Mouse (Mus musculus) spleen, embryonic (tissue): ENCODE measurements at regions not wholly inside any gene's neighbourhood (a gene's known extent, or its start where the extent isn't known, plus 50 kb on each side); places are given as distances from the start of the nearest gene placed in this dataset.

ENCODE experiments used
- CTCF ChIA-PET: fragments of 350-600 bp; sonication (Branson Sonifier 250); formaldehyde crosslinking; loops from one replicate; lab custom pipeline; 2022; lab: Charles Lee

DNA sequence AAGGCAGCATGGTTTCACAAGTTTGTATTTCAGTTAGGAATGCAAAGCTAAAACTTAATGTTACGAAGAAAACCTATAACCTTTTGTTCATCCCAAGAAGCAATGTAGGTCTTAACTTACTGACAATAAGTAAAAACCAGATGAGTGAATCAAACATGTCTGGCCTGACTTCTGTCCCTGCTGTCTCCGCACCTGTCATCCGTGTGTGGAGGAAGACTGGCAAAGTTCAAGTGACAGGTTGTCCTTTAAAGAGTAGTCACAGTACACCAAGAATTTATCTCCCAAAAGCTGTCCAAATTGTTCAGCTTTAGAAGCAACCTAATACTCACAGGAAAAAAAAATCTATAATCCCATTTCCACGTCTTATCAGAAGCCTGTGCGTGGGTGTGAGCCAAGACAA, 146.3 kb upstream of the Gm10181 start:
- CTCF ChIA-PET: no interaction called here

DNA sequence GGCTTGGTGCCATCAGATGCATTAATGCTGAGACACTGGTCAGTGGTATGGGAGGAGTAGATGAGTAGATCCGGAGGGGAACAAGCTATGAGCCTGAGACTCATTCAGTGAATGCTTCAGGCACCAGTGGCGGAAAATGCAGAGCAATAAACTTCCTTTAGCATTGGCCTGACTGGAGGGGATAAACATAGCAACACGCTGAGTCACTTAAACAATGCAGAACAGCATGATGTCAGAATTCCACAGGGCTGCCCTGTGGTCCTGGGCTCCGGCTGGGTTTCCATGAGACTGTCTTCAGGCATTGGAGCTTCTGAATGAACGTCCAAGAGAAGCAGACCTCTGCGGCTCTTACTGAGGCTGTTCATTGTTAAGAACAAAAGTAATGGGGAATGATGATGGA, 145.4 kb upstream of the Gm10181 start:
- CTCF ChIA-PET: no interaction called here

DNA sequence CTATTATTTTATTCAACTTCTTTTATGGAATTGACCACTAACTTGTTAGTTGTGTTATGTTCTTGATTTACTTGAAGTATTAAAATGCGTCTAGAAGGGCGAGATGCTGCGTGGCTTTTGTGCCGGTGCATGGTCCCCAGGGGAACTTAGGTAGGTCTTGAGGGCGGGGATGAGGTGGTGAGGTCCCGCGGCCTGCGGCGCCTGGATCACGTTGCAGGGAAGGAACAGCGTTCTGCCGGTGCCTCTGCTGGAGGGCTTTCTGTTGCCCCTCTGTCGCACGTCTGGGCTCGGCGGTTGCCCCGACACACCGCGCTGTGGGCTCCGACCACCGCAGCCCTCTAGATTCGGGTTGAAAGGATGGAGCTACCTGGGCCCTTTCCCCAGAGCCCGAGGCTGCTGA, 136.7 kb upstream of the Gm10181 start:
- CTCF ChIA-PET: no interaction called here

DNA sequence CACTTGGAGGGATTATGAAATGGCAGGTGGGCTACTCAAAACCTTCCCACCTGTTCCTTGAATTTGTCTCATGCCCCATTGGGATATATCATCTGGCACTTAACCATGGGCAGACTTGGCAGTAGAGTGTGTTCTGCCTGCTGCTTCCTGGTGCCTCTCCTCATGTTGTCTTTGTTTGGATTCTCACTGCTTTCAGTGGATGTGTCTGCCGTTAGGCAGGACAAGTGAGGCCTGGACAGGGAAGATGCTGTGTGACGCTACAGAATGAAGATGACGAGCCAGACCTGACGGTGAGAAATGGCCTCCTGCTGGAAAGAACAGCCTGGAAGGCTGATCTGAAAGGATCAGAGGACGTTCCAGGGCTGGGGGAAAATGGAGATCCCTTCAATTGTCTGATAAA, 133.6 kb upstream of the Gm10181 start:
- CTCF ChIA-PET: no interaction called here

DNA sequence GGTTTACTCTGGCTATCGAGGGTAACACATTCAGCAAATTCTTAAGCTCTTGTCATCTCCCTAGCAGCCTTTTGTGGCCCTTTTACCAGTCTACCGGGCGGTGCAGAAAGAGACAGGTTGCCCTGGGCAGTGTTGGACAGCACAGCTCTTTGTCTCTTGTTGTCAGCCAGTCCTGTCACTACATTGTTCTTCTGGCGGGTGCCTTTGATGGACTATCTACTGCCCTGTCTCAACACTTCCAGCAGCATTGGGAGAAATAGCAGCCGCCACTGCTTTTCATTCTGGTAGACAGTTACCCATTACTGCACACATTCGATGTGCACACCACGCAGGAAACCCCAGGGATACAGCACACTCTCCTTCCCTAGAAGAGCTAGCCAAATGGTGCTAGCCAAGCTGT, 132.7 kb upstream of the Gm10181 start:
- CTCF ChIA-PET: no interaction called here

DNA sequence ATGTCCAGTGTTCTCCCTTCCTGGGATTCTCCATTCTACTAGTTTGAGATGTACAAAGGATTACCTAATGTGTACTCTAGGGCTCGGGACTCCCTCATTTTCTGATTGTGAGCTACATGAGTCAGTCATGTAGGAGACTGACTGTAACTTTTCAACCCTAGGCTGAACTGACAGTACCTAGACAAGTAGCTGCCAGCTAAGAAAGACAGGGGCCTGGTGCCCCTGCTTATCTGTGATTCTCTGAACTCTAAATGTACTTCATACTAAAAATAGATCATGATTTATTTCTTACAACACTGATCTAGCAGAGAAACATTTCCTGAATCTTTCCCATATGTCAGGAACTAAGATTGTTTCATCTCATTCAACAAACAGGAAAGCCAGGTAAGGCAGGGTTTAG, 125.9 kb upstream of the Gm10181 start:
- CTCF ChIA-PET: interaction anchor here (0.7 kb wide), 1 partner anchor 664 kb away, joined by 3 read pairs; no protein-coding TSS in a partner anchor

DNA sequence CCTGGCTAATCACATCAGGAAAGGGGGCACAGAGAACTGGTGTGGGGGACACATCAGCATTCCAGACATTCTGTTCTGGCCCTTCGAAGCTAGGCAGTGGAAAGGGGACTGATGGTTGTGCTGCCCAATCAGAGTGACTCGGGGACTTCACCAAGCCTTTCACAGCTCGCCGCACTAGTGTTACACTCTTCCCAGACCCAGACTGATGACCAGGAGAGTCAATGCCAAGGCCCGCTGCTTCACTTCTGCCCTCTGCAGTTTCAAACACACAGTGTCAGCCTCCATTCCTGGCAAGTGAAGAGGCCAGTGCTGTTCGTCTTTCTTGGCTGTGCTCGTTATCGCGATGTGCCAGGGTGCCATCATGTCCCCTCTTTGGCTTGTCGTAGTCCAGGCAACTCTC, 121.7 kb upstream of the Gm10181 start:
- CTCF ChIA-PET: interaction anchor here (0.6 kb wide), 1 partner anchor 1857 kb away, joined by 3 read pairs; no protein-coding TSS in a partner anchor

DNA sequence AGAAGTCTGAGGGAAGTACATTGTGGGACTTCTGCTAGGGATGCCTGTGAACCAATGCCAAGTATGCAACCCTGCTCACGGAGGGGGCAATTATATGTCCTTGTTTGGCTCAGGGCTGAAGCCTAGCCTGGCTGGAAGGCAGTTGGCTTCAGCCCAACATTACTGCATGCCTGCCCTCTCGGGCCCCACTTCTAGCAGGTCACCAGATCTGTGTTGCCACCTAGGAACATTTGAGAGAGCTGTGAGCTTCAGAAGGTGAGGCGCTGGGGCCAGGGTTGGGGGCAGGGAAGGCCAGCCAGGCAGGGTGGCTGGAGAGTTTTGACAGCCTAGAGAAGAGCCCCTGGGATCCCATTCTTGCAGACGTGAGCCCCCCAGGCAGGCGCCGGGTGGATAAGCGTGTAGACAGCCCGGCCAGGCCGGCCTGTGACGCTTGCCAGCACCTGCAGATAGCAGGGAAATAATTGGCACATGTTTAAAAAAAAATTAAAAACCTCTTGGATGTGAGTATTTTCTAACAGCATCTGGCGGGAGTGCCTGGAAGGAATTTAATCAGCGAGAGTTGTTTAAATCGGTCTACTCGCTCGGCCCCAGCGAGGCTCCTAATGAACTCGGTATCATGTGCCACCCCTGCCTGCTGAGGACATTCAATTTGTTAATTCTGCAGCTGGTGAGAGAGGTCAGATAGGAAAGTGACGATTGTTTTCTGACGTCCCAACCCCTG, 115.0 kb upstream of the Gm10181 start:
- CTCF ChIA-PET: no interaction called here

DNA sequence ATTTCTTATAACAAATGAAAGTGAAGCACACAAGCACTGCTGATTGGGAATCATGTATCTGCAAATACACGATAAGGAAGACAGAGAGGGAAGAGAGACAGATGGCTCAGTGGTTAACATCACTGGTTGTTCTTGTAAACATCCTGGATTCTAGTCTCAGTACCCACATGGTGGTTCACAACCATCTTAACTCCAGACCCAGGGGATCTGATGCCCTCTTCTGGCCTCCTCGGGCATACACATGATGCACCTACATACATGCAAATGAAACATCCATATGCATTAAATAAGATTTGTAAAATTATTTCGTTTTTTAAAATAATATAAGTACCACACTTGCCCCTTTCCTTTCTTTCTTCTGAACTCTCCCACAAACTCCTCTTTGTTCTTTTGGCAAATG, 106.4 kb upstream of the Gm10181 start:
- CTCF ChIA-PET: no interaction called here

DNA sequence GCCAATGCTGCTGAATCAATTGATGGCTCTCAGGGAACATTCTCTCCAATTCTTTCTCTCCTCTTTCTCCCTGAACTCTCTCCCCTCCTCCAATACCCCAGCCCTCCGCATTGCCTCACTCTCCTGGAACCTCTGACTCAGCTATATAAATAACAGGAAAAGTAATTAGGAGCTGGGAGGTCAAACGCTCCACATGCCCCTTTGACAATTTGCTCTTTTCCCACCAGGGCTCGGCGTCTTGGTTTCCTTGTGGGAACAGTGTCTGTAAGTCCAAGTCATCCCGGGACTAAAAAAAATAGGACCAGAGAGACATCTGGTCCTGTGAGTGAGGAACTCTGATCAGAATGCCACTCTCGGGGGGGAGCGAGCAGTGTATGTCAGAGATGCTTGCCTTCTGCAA, 94.7 kb upstream of the Gm10181 start:
- CTCF ChIA-PET: no interaction called here

DNA sequence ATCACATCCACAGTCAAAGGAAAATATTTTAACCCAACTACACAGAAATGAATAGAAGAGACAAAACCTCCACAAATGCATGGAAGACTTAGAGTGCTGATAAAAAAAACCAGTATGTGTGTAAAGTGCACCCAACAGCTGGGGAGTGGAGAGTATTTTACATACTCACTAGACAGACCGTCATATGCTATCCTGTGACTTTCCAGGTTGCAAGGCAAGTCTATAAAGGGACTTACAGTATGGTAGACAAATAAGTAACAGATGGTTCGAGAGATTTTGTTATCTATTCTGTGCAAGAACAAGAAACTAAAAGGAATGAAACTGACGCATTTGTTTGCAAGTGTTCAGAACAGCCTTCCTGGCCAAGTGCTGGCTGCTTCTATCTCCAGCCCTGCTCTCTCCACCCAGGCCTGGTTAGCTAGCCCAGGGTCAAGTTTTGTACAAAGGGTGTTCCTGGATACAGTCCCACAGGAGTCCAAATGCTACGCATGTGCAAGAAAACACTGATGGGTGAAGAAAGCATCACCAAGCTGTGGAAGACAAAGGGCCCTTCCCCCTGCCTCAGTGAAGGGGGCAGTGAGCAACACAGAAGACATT, 68.0 kb upstream of the Gm10181 start:
- CTCF ChIA-PET: no interaction called here

DNA sequence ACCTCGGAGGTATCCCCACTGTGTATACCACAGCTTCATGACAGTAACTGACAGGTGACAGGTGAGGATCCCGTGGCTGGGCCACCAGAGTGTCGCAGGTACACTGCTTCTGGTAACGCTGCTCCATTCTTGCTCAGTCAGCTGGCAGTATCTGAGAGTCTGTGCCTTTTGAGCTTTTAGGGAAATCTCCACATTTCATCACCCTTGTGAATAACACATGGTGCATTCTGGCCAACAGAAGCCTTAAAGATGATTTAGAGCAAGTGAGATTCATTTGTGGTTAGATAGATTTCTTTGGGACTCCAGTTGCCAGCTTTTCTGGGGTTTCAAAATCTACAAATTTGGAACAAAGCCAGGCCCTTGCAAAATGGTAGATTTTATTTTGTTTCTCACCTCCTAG, 66.8 kb upstream of the Gm10181 start:
- CTCF ChIA-PET: no interaction called here

DNA sequence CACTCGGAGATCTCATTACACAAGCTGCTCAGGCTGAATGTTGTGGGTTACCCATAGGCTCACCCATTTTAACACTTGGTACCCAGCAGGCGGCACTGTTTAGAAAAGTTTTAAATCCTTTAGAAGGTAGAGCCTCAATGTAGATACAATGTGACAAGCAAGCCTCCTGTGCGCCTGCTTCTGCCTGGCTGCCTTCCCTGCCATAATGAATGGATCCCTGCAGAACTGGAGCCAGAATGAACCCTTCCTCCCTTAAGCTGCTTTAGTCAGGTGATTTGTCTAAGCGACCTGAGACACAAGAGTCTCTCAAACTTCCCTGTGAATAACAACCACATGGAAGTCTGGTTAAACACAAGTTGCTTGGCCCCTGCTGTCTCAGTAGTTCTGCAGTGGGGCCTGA, 64.7 kb upstream of the Gm10181 start:
- CTCF ChIA-PET: no interaction called here

DNA sequence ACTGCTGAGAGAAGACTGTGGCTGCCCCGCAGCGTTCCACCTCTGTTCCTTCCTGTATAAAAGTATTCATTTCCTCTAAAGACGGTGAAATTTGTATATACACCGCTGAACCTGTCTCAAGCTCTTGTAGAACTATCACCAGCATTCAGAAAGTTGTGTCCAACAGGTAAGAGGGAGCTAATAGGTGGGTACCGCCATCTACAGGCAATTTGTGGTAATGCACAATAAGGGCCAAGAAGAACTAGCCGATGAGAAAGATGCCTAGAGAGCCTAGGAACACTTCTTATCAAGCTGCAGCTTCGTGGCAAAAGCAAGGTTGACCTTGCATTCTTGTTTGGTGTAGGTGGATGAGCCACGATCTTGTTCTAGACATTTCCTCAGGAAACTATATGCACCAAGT, 61.6 kb upstream of the Gm10181 start:
- CTCF ChIA-PET: no interaction called here

DNA sequence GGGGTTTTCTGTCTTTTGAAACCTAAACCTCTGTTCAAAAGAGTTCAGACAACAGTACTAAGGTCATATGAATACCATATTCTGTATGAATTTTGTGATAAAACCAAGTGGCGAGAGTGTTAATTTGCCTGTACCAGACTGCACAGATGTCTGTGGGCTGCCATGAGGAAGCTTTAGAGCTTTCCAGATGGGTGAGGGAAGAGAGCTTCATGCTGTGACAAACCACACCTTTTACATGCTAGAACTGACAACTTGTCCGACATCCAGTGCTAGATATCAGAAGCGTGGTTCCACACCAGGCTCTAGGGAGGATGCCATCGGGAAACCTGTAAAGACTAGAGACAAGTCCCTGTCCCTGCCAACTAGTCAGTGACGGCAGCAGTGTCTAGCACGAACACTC, 60.9 kb upstream of the Gm10181 start:
- CTCF ChIA-PET: no interaction called here

DNA sequence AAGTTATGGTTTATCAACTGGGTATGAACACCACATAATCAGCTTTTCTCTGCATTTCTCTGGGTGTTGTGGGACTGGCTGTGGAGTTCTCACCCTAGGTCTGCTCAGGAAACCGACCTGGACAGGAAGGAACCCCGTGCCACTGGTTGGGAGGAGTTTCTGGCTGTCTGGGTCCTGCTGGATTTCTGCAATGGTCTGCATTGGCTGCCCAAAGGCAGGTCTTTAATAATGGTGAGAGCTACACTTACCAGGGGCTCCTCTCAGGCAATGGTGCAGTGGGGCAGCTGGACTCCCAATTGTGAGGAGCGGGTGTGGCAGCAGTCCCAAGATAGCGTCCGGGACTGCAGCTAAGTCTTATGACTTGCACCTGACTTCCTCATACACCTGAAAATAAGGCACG, 57.8 kb upstream of the Gm10181 start:
- CTCF ChIA-PET: no interaction called here
